Mouse (Mus musculus): ENCODE results near the gene Afap1l2. TPM values are rescaled to one million over a fixed set of nuclear protein-coding genes. Genes with fewer than 3 reads are reported as not detected.

Gene Afap1l2
- 11.6 and 12.7 TPM in 2 replicates for total RNA-seq (2014; rRNA removed)
- polyA plus RNA-seq (2015; fragmentation: Nextera tagmentation; extraction: Ambion mirVana), result 8.5 and 10.1 TPM in 2 replicates

DNA sequence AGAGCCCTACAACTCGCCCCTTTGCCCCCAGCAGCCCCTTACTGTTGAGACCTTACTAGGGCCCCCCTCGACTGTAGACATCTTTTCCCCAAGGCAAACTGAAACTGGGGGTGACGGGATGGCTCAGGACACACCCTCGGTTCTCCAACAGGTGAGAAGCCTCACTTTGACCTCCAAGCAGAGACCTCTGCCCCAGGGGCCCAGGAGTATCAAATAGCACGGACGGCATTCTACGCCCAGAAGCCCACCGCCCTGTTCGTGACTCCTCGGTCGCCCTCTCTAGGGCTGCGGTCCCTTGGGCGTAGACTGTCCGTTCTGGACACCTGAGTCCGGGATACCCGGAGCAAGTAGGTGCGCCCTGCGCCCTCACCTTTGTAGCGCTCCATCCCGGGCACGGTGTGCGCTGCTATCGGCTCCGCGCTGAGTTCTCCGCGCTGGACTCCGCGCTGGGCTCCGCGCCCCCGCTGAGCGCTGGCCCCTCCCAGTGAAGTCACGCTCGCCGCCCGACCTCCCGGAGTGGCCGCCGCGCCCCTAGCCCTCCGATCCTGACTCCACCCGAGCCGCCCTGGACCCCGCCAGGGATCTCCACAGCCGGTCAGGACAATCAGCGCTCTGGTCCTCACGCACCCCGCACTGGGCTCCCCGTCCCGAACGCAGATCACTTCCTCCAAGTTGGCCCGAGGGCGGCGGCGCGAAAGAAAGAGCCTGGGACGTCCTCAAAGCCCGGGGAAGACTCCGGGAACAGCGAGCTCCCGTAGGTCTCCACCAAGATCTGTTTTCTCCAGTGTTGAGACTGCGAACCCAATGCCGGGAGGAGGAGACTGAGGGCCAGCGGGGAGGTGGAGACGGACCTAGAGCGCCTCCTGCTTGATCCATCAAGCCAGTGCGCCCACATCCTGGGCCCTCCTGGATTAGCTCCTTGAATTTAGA lies at the start of gene Afap1l2:
Gene Afap1l2, minus strand, starts transcription at position 448 of the 930 bp plus-strand sequence.
- peak within 1 kb of the TSS; percentile 44 for H3K4me3 ChIP-seq (ENCODE audit: low read depth, low read length)
- H3K4me2 ChIP-seq (ENCODE audit: low read depth), result peak within 1 kb of the TSS; percentile 83
- H3K4me1 ChIP-seq (ENCODE audit: insufficient read depth), result peaks cover 11% of the 10 kb centered on the region; the same call in 1 of the 2 replicates
- H3K9ac ChIP-seq, result peak within 1 kb of the TSS; percentile 51
- DNase-seq, result no peak
- no peak within 1 kb of the TSS; the same call in 1 of the 2 replicates for H3K27ac ChIP-seq (ENCODE audit: low read depth, low read length)
- H3K27me3 ChIP-seq (ENCODE audit: insufficient read depth, low read length), result peaks cover 15% of the 10 kb centered on the region
- no peaks in the 10 kb centered on the region for H3K9me3 ChIP-seq (ENCODE audit: low read length)
- ATAC-seq, result peak; percentile 47
- TF ChIP-seq CTCF (IDR thresholded peaks at IDR 0.05; ENCODE audit: low read depth), result peak; percentile 57
- no peaks in the 10 kb centered on the region for H3K36me3 ChIP-seq (ENCODE audit: insufficient read depth)
- WGBS, result 5% methylated on average over 68 of the region's 68 CpGs

DNA sequence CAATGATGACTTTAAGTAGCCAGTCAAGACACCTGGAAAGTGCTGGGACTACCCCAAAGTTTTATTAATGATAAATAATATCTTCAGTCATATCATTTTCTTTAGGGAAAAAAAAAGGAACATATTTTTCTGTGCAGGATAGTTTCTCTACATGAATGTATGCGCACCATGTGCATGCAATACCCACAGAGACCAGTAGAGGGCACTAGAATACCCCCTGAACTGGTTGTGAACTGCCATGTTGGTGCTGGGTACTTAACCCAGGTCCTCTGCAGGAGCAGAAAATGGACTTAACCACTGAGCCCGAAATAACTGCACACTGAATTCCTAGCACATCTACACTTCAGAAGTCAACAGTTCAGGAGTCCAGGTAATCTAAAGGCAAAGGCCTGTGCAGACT lies 49.5 kb upstream of the Afap1l2 start:
- TF ChIP-seq CTCF (IDR thresholded peaks at IDR 0.05; ENCODE audit: low read depth), result peak; percentile 44
- H3K27me3 ChIP-seq (ENCODE audit: insufficient read depth, low read length), result no peaks in the 10 kb centered on the region
- no peak overlapping the region for H3K4me3 ChIP-seq (ENCODE audit: low read depth, low read length)
- peaks cover 14% of the 10 kb centered on the region for H3K36me3 ChIP-seq (ENCODE audit: insufficient read depth)
- no peak overlapping the region for H3K9ac ChIP-seq
- H3K27ac ChIP-seq (ENCODE audit: low read depth, low read length), result no peak overlapping the region
- no peaks in the 10 kb centered on the region for H3K4me1 ChIP-seq (ENCODE audit: insufficient read depth)
- no peak for ATAC-seq
- 99% methylated on average over 2 of the region's 2 CpGs for WGBS
- DNase-seq, result no peak
- H3K4me2 ChIP-seq (ENCODE audit: low read depth), result no peak overlapping the region
- no peaks in the 10 kb centered on the region for H3K9me3 ChIP-seq (ENCODE audit: low read length)

DNA sequence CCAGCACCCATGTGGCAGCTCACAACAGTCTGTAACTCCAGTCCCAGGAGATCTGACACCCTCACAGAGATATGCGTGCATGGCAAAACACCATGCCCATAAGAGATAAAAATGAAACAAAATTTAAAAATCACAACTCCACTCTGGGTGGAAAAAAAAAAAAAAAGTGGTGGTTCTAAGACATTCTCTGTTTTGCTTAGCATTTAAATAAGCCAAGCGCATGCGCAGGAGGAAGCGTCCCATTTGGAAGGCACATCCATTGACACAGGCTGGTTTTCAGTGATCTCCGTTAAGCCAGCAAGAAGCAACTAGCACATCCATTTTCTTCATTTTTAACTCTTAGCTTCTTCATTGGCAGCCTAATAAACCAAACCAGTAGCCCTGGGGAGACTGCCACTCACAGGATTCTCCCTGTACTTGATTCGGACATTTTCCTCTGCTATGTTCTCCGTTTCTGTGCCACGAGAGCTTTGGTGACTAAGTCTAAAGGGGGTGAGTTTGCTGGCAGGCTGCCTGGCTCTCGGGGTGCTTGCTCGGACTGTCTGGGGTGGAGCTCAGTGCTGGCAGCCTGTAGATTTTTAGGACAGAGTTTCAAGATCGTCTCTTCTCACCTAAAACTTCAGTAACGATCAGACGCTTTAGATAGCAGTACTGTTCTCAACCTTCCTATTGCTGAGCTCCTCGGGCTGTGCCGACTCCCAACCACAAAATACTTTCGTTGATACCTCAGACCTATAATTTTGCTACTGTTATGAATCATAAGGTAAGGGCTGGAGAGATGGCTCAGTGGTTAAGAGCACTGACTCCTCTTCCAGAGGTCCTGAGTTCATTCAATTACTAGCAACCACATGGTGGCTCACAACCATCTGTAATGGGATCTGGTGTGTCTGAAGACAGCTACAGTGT lies 47.4 kb upstream of the Afap1l2 start:
- Histone ChIP-seq H3K27me3 (ENCODE audit: insufficient read depth, low read length) (no peaks in the 10 kb centered on the region), H3K4me2 (ENCODE audit: low read depth) (no peak overlapping the region), H3K4me1 (ENCODE audit: insufficient read depth) (no peaks in the 10 kb centered on the region), H3K9me3 (ENCODE audit: low read length) (no peaks in the 10 kb centered on the region), H3K27ac (ENCODE audit: low read depth, low read length) (peak overlapping the region; percentile 2; the same call in 1 of the 2 replicates), H3K4me3 (ENCODE audit: low read depth, low read length) (no peak overlapping the region), H3K9ac (no peak overlapping the region), H3K36me3 (ENCODE audit: insufficient read depth) (peaks cover 11% of the 10 kb centered on the region)
- DNase-seq, result peak; percentile 71
- ATAC-seq, result peak; percentile 36; the same call in 1 of the 2 replicates
- TF ChIP-seq CTCF (IDR thresholded peaks at IDR 0.05; ENCODE audit: low read depth), result no peak
- WGBS, result 66% methylated on average over 16 of the region's 16 CpGs

DNA sequence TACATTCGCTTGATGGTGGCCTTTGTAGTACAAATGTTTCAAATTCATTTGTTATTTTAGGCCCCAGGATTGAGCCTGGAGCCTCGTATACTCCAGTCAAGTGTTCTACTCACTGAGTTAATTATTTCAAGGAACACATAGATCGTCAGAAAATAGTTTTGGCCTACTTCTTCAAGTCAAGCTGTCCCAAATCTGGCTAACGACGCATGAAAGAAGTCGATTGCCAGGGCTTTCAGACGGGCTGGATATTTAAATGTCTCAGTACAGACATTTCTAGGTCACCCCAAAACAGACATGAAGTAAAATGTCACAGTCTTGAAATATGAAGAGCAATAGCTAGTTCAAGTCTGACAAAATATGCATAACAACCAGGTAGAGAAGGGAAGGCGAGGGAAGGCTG lies 44.9 kb upstream of the Afap1l2 start:
- Histone ChIP-seq H3K4me1 (ENCODE audit: insufficient read depth) (no peaks in the 10 kb centered on the region), H3K9me3 (ENCODE audit: low read length) (no peaks in the 10 kb centered on the region), H3K27ac (ENCODE audit: low read depth, low read length) (peak overlapping the region; percentile 29; the same call in 1 of the 2 replicates), H3K36me3 (ENCODE audit: insufficient read depth) (peaks cover 4% of the 10 kb centered on the region), H3K4me3 (ENCODE audit: low read depth, low read length) (no peak overlapping the region), H3K27me3 (ENCODE audit: insufficient read depth, low read length) (no peaks in the 10 kb centered on the region), H3K9ac (no peak overlapping the region), H3K4me2 (ENCODE audit: low read depth) (no peak overlapping the region)
- TF ChIP-seq CTCF (IDR thresholded peaks at IDR 0.05; ENCODE audit: low read depth), result no peak
- peak; percentile 52 for ATAC-seq
- peak; percentile 35 for DNase-seq
- 43% methylated on average over 8 of the region's 8 CpGs for WGBS

DNA sequence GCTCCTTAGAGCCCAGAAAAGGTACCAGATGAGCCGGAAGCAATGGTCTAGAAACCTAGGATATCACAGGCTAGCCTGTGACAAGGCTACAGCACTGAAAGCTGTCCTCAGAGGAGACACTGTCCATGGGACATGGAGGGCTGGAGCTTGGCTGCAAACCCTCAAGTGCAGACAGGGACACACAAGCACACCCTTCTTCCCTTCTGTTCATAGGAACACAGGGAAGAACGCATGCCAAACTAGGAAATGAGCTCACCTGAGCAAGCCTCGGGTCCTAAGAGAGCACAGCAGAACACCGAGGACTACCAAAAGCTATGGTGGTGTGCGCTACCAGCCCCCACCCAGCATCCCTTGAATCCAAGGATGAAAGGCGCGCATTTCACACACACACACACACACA lies 44.0 kb upstream of the Afap1l2 start:
- Histone ChIP-seq H3K36me3 (ENCODE audit: insufficient read depth) (no peaks in the 10 kb centered on the region), H3K4me1 (ENCODE audit: insufficient read depth) (no peaks in the 10 kb centered on the region), H3K9me3 (ENCODE audit: low read length) (no peaks in the 10 kb centered on the region), H3K9ac (no peak overlapping the region), H3K27me3 (ENCODE audit: insufficient read depth, low read length) (no peaks in the 10 kb centered on the region), H3K4me3 (ENCODE audit: low read depth, low read length) (no peak overlapping the region), H3K4me2 (ENCODE audit: low read depth) (no peak overlapping the region), H3K27ac (ENCODE audit: low read depth, low read length) (no peak overlapping the region)
- ATAC-seq (no peak), DNase-seq (no peak)
- no peak for TF ChIP-seq CTCF (IDR thresholded peaks at IDR 0.05; ENCODE audit: low read depth)
- 96% methylated on average over 7 of the region's 7 CpGs for WGBS

DNA sequence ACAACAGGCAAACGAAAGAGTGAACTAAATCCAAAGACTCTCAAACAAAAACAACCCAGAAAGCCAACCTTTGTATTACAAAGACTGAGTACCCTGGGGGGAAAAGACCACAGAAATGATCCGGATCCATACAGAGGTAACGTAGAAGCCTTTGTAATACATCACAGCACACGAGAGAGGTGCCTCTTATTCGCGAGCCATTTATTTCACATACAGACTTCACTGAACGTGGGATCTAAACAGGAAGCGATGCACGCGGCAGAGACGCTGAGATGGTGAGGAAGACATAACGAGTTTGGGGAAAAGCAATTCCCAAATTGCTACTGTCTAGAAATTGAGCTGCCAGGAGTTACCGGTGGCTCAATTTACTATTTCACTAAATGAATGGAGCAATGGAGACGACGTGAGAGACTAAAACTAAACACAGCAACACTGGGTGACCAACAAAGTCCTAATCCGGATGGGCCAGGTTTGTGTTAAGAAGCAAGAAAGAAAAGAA lies 41.6 kb upstream of the Afap1l2 start:
- Histone ChIP-seq H3K9me3 (ENCODE audit: low read length) (no peaks in the 10 kb centered on the region), H3K27ac (ENCODE audit: low read depth, low read length) (no peak overlapping the region), H3K4me1 (ENCODE audit: insufficient read depth) (no peaks in the 10 kb centered on the region), H3K27me3 (ENCODE audit: insufficient read depth, low read length) (no peaks in the 10 kb centered on the region), H3K4me3 (ENCODE audit: low read depth, low read length) (no peak overlapping the region), H3K9ac (no peak overlapping the region), H3K36me3 (ENCODE audit: insufficient read depth) (0 out of 2 replicates have a peak, but pooled peaks cover 2% of the 10 kb centered on the region), H3K4me2 (ENCODE audit: low read depth) (no peak overlapping the region)
- DNase-seq (no peak), ATAC-seq (no peak)
- no peak for TF ChIP-seq CTCF (IDR thresholded peaks at IDR 0.05; ENCODE audit: low read depth)
- 24% methylated on average over 16 of the region's 16 CpGs for WGBS

Data from forebrain, postnatal 0 days (tissue).